Comparison of ENCODE assay signal across 21 mouse cellular contexts in the genomic region with DNA sequence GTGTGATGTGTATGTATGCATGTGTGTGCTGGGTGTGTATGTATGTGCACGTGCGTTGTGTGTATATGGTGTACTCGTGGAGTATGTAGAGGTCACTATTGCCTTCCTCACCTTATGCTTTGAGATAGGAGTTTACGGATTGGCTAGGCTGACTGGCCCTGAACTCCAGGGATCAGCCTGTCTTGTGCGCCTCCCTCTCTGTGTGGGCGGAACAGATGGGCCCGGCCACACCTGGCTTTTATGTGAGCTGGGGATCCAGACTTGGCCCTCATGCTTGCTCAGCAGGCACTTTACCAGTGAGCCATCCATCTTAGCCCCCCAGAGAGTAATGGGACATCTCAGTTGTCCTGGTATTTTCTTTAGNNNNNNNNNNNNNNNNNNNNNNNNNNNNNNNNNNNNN. TPM values are rescaled to one million over a fixed set of nuclear protein-coding genes. Genes with fewer than 3 reads are reported as not detected.
A peak's percentile ranks its signal among the peaks of the same experiment; 100 is the strongest.
DNase-seq lines count a peak whose midpoint lies in the region; ATAC-seq lines count a peak whose summit lies in the region.
"Had no signal": no experiment of that assay in that cellular context is flagged by ENCODE, and none has a peak within 500 bp of the region (broad histone marks: within the 10 kb centered on the region; RNA-seq: fewer than 3 reads in every experiment).

No protein-coding gene starts in this region.

- no peaks in the 10 kb centered on the region for H3K9me3 ChIP-seq in embryonic facial prominence, embryonic 11.5 days (replicated peaks; ENCODE audit: control insufficient read depth, low read length)
- no peaks in the 10 kb centered on the region for H3K9me3 ChIP-seq in embryonic facial prominence, embryonic 10.5 days
- no peaks in the 10 kb centered on the region for H3K9me3 ChIP-seq in liver, embryonic 12.5 days (replicated peaks)
- H3K9me3 ChIP-seq in liver, embryonic 11.5 days (ENCODE audit: control insufficient read depth, low read length), result no peaks in the 10 kb centered on the region
- H3K9me3 ChIP-seq in neural tube, embryonic 13.5 days, result no peaks in the 10 kb centered on the region
- H3K9me3 ChIP-seq in neural tube, embryonic 15.5 days (replicated peaks), result no peaks in the 10 kb centered on the region
- H3K9me3 ChIP-seq: embryonic facial prominence, embryonic 13.5 days; forebrain, embryonic 13.5 days; heart, embryonic 12.5 days; hindbrain, embryonic 10.5 days; hindbrain, embryonic 15.5 days had no signal

- no peaks in the 10 kb centered on the region for H3K27me3 ChIP-seq in embryonic facial prominence, embryonic 11.5 days (ENCODE audit: control insufficient read depth, insufficient read depth, low read length)
- no peaks in the 10 kb centered on the region for H3K27me3 ChIP-seq in embryonic facial prominence, embryonic 10.5 days (replicated peaks; ENCODE audit: low read depth, poor library complexity, severe bottlenecking)
- H3K27me3 ChIP-seq in liver, embryonic 12.5 days (replicated peaks), result no peaks in the 10 kb centered on the region
- H3K27me3 ChIP-seq in liver, embryonic 11.5 days (replicated peaks; ENCODE audit: control insufficient read depth, insufficient read depth, low read length), result no peaks in the 10 kb centered on the region
- H3K27me3 ChIP-seq in neural tube, embryonic 13.5 days, result no peaks in the 10 kb centered on the region
- H3K27me3 ChIP-seq in neural tube, embryonic 15.5 days (replicated peaks), result no peaks in the 10 kb centered on the region
- H3K27me3 ChIP-seq: embryonic facial prominence, embryonic 13.5 days; forebrain, embryonic 13.5 days; hindbrain, embryonic 15.5 days had no signal

- H3K9ac ChIP-seq in embryonic facial prominence, embryonic 11.5 days (replicated peaks; ENCODE audit: low read length), result no peak overlapping the region
- H3K9ac ChIP-seq in liver, embryonic 12.5 days, result no peak overlapping the region
- H3K9ac ChIP-seq in liver, embryonic 11.5 days (ENCODE audit: low read depth, low read length), result no peak overlapping the region
- H3K9ac ChIP-seq in neural tube, embryonic 13.5 days, result no peak overlapping the region
- no peak overlapping the region for H3K9ac ChIP-seq in neural tube, embryonic 15.5 days (replicated peaks)
- H3K9ac ChIP-seq: embryonic facial prominence, embryonic 13.5 days; forebrain, embryonic 13.5 days; heart, embryonic 12.5 days; hindbrain, embryonic 15.5 days had no signal

- no peak for DNase-seq in embryonic facial prominence, embryonic 11.5 days (ENCODE audit: low spot score)
- DNase-seq in embryonic facial prominence, embryonic 10.5 days (ENCODE audit: low spot score), result no peak
- DNase-seq in liver, embryonic 11.5 days (ENCODE audit: low spot score), result no peak
- DNase-seq in right cerebral cortex, adult 18-20 months, result no peak
- DNase-seq: adrenal gland, adult 8-10 months; adrenal gland, postnatal 36 days; B cell, adult 2 months; cerebellum, adult 2 months; cerebellum, postnatal 10 days; gastrocnemius, adult 2 months; gastrocnemius, postnatal 25 days had no signal

- H3K36me3 ChIP-seq in embryonic facial prominence, embryonic 11.5 days (replicated peaks; ENCODE audit: control insufficient read depth, insufficient read depth, low read depth, low read length), result no peaks in the 10 kb centered on the region
- peaks cover 35% of the 10 kb centered on the region for H3K36me3 ChIP-seq in embryonic facial prominence, embryonic 10.5 days (replicated peaks)
- no peaks in the 10 kb centered on the region for H3K36me3 ChIP-seq in liver, embryonic 12.5 days
- H3K36me3 ChIP-seq in liver, embryonic 11.5 days (ENCODE audit: control insufficient read depth, insufficient read depth, low read length), result no peaks in the 10 kb centered on the region
- H3K36me3 ChIP-seq in neural tube, embryonic 13.5 days, result no peaks in the 10 kb centered on the region; the same call in 1 of the 2 replicates
- H3K36me3 ChIP-seq in neural tube, embryonic 15.5 days, result no peaks in the 10 kb centered on the region
- H3K36me3 ChIP-seq: embryonic facial prominence, embryonic 13.5 days; G1E; heart, embryonic 12.5 days; hindbrain, embryonic 15.5 days had no signal

- no peaks in the 10 kb centered on the region for H3K4me1 ChIP-seq in embryonic facial prominence, embryonic 11.5 days (ENCODE audit: control insufficient read depth, insufficient read depth, low read length)
- H3K4me1 ChIP-seq in embryonic facial prominence, embryonic 10.5 days, result peaks cover 12% of the 10 kb centered on the region
- H3K4me1 ChIP-seq in liver, embryonic 12.5 days, result peaks cover 37% of the 10 kb centered on the region
- H3K4me1 ChIP-seq in liver, embryonic 11.5 days (replicated peaks; ENCODE audit: control insufficient read depth, insufficient read depth, low read length), result peaks cover 23% of the 10 kb centered on the region
- peaks cover 65% of the 10 kb centered on the region for H3K4me1 ChIP-seq in neural tube, embryonic 13.5 days (replicated peaks)
- peaks cover 35% of the 10 kb centered on the region for H3K4me1 ChIP-seq in neural tube, embryonic 15.5 days

- no peak overlapping the region for H3K27ac ChIP-seq in embryonic facial prominence, embryonic 11.5 days (replicated peaks; ENCODE audit: low read depth, low read length)
- no peak overlapping the region for H3K27ac ChIP-seq in embryonic facial prominence, embryonic 10.5 days (replicated peaks)
- no peak overlapping the region for H3K27ac ChIP-seq in liver, embryonic 12.5 days
- no peak overlapping the region for H3K27ac ChIP-seq in liver, embryonic 11.5 days (ENCODE audit: low read depth, low read length)
- H3K27ac ChIP-seq in neural tube, embryonic 13.5 days (replicated peaks), result 0 out of 2 replicates have a peak overlapping the region, but pooled peaks have one; percentile 28
- no peak overlapping the region for H3K27ac ChIP-seq in neural tube, embryonic 15.5 days (replicated peaks)
- H3K27ac ChIP-seq: embryonic facial prominence, embryonic 13.5 days; forebrain, embryonic 13.5 days; gastrocnemius, adult 2 months; hindbrain, embryonic 10.5 days; hindbrain, embryonic 15.5 days had no signal

- 92% methylated on average over 7 of the region's 7 CpGs for WGBS in embryonic facial prominence, embryonic 11.5 days
- 91% methylated on average over 7 of the region's 7 CpGs for WGBS in embryonic facial prominence, embryonic 10.5 days
- 89% methylated on average over 7 of the region's 7 CpGs for WGBS in liver, embryonic 12.5 days (ENCODE audit: insufficient replicate concordance)
- WGBS in liver, embryonic 11.5 days, result 80% methylated on average over 7 of the region's 7 CpGs
- WGBS in neural tube, embryonic 13.5 days, result 74% methylated on average over 7 of the region's 7 CpGs
- WGBS in neural tube, embryonic 15.5 days, result 79% methylated on average over 7 of the region's 7 CpGs

- H3K4me2 ChIP-seq in embryonic facial prominence, embryonic 11.5 days (ENCODE audit: low read depth, low read length), result no peak overlapping the region
- no peak overlapping the region for H3K4me2 ChIP-seq in liver, embryonic 12.5 days
- H3K4me2 ChIP-seq in liver, embryonic 11.5 days, result no peak overlapping the region
- no peak overlapping the region for H3K4me2 ChIP-seq in neural tube, embryonic 13.5 days
- no peak overlapping the region for H3K4me2 ChIP-seq in neural tube, embryonic 15.5 days
- H3K4me2 ChIP-seq: embryonic facial prominence, embryonic 13.5 days; forebrain, embryonic 13.5 days; heart, embryonic 12.5 days; hindbrain, embryonic 15.5 days had no signal

- H3K4me3 ChIP-seq in embryonic facial prominence, embryonic 11.5 days (ENCODE audit: low read depth, low read length), result no peak overlapping the region
- H3K4me3 ChIP-seq in embryonic facial prominence, embryonic 10.5 days, result no peak overlapping the region
- H3K4me3 ChIP-seq in liver, embryonic 12.5 days, result no peak overlapping the region
- H3K4me3 ChIP-seq in liver, embryonic 11.5 days (ENCODE audit: low read depth, low read length), result no peak overlapping the region
- H3K4me3 ChIP-seq in neural tube, embryonic 13.5 days, result no peak overlapping the region
- H3K4me3 ChIP-seq in neural tube, embryonic 15.5 days (replicated peaks), result no peak overlapping the region
- H3K4me3 ChIP-seq: embryonic facial prominence, embryonic 13.5 days; forebrain, embryonic 13.5 days; gastrocnemius, adult 2 months; heart, embryonic 12.5 days; hindbrain, embryonic 10.5 days; hindbrain, embryonic 15.5 days had no signal

- ATAC-seq in embryonic facial prominence, embryonic 11.5 days (replicated peaks; ENCODE audit: insufficient number of reproducible peaks, low FRiP score, low TSS enrichment, low read depth), result 0 out of 2 replicates have a peak, but pooled peaks have one; percentile 21
- 0 out of 2 replicates have a peak, but pooled peaks have one; percentile 23 for ATAC-seq in liver, embryonic 12.5 days
- no peak for ATAC-seq in liver, embryonic 11.5 days (replicated peaks; ENCODE audit: low FRiP score)
- ATAC-seq in neural tube, embryonic 13.5 days (ENCODE audit: low read depth), result no peak
- ATAC-seq in neural tube, embryonic 15.5 days (ENCODE audit: low FRiP score), result no peak
- ATAC-seq: CD4-positive, CD25-positive, alpha-beta regulatory T cell, adult 4 months; forebrain, embryonic 13.5 days had no signal

RNA-seq across cellular contexts. Expression of gene Lrrc8d, which starts 10.7 kb away (rescaled TPM):
- polyA plus RNA-seq in embryonic facial prominence, embryonic 11.5 days (2014; fragmentation: Nextera tagmentation; extraction: Ambion mirVana), result 22.9 and 23.1 TPM in 2 replicates
- polyA plus RNA-seq in embryonic facial prominence, embryonic 10.5 days (2016; fragmentation: Nextera tagmentation; extraction: Ambion mirVana), result 22.2 TPM in 2 replicates
- polyA plus RNA-seq in liver, embryonic 12.5 days (2016; fragmentation: Nextera tagmentation; extraction: Ambion mirVana), result 14.5 and 15.4 TPM in 2 replicates
- 18.0 and 21.4 TPM in 2 replicates for polyA plus RNA-seq in liver, embryonic 11.5 days (2014; fragmentation: Nextera tagmentation; extraction: Ambion mirVana)
- polyA plus RNA-seq in neural tube, embryonic 13.5 days (2015; fragmentation: Nextera tagmentation; extraction: Ambion mirVana), result 37.6 and 39.4 TPM in 2 replicates
- polyA plus RNA-seq in neural tube, embryonic 15.5 days (2015; fragmentation: Nextera tagmentation; extraction: Ambion mirVana), result 28.6 and 29.4 TPM in 2 replicates
- polyA plus RNA-seq: G1E had no signal

Comparison
In these comparisons a context has a peak if more than half of its experiments do, and no peak if none do; other contexts are left out.
1. ATAC-seq: peak in embryonic facial prominence, embryonic 11.5 days (single experiment) and liver, embryonic 12.5 days (single experiment); none in liver, embryonic 11.5 days (single experiment), neural tube, embryonic 13.5 days (single experiment) and neural tube, embryonic 15.5 days (single experiment).